Mouse (Mus musculus): ENCODE results near the gene Serpinb9.
A peak's percentile ranks its signal among the peaks of the same experiment; 100 is the strongest.
"Not testable (repeated sequence)": the region's sequence is repeated elsewhere in the genome, so short reads cannot be mapped to it uniquely, and the experiment has no call there.

The Serpinb9 gene

DNA sequence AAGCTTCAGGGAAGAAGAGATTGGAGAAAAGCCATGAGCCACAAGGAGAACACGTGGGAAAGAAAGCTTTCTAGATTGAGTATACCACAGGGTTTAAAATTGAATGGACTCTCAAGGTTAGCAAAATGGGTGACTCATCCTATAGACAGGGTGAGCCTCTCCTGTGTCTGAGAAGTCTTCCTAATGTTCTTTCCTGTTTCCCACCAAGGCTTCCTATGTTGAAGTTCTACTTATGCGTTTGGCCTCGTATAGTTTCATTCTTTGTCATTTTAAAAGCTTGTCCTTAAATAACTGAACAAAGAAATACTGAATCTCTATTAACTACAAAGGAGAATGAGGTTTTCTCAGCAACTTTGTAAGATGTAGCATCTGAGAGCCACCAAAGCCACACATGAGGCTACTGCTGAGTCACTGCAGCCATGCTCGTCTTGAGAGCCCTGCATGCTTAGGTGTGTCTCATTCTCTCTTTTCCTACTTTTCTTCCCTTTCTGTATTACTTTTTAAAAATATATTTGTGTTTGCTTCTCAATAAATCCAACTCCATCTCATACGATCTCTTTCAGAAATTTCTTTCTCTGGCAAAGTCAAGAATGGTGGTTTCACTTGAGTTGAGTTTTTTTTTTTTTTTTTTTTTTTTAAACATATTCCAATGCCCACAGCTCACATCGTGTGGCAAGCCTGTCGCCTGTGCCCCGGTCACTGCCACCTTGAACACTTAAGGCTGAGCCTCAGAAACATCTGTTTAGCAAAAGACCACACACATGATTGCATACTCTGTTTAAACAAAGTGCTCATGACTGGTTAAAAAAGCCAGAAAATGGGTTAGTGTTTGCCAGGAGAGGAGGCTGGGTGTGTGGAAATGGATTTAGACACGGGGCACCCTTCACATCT is 718 bp downstream of the Serpinb9 start:
- peak; percentile 1 for DNase-seq (ENCODE audit: inconsistent ontology term)

DNA sequence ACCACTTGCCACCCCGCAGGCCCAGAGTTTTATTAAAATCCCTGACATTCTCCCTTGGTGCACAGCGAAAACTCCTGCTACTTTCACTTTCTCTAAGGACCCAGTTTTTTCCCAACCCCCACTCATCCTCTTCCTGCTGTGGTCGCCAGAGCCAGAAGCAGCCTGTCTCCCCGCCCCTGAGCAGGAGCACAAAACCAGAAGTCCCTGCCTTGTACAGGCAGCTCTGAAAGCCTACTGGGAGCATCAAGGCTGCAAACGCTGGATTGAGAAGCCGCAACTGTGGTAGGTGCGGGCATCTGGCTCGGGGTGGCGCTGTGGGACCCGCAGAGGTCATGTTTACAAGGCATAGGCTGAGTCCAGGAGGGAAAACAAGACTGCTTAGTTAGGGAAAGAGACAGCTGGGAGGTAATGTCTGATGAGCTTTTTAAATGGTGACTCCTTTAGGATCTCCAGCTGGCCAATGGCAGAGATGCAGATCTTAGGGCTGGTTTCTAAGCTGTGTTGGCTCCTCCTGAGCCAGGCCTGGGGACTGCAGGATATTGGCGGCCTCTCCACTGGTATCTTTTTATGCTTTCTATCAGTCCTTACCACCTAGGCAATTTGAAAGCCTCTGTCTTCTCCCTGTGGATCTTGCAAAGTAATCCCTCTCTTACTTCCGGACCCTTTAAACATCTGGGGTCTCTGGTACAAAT is 1.5 kb downstream of the Serpinb9 start:
- DNase-seq (ENCODE audit: inconsistent ontology term): peak; percentile 85

DNA sequence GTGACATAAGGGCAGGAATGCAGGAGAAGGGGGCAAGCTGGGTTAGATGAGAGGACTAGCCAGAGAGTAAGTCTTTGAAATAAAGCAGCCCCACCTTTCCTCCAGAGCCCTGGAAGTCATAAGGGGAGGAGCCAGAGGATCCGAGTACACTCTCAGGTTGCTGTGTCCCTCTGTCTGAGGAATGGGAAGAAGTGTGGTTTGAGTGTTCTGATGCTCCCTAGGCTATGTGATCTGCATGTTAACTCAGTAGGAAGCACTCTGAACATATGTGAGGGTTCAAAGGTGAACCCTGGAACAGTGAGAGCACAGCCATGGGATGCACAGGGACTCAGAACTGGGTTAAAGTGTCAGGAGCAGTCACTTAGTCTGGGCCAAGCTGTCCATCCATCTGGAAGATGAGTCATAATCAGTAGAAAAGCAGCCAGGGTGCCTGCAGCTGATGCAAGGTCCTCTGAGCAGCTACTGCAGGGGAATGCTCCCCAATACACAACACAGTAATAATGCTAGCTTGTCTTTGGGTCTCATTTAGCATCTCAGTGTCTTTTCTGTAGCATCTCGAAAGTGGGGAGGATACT is 2.5 kb downstream of the Serpinb9 start:
- DNase-seq (ENCODE audit: inconsistent ontology term): peak; percentile 19

DNA sequence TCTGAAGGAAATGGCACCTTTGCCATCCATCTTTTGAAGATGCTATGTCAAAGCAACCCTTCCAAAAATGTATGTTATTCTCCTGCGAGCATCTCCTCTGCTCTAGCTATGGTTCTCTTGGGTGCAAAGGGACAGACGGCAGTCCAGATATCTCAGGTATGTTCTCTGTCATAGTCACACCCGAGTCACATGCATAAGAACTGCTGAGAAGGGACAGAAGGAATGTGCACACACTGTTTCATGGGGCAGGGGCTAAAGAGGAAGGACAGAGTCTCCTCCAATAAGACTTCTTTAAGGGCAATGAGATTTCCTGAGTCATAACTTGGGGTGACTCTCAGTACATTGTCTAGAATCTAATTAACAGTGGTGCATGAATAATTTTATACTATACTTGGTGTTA is 3.5 kb downstream of the Serpinb9 start:
- DNase-seq (ENCODE audit: inconsistent ontology term): no peak

DNA sequence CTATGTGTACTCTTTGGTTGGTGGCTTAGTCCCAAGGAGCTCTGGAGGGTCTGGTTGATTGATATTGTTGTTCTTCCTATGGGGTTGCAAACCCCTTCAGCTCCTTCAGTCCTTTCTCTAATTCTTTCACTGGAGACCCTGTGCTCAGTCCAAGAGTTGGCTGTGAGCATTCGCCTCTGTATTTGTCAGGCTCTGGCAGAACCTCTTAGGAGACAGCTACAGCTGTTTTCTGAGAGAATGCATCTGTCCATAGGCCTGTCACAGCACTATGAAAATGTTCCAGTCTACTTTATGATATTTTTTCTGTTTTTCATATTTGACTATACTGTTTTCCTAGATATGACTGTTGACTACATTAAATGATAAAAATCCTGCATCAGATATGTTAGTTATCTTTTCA is 9.3 kb downstream of the Serpinb9 start:
- no peak for DNase-seq (ENCODE audit: inconsistent ontology term)

DNA sequence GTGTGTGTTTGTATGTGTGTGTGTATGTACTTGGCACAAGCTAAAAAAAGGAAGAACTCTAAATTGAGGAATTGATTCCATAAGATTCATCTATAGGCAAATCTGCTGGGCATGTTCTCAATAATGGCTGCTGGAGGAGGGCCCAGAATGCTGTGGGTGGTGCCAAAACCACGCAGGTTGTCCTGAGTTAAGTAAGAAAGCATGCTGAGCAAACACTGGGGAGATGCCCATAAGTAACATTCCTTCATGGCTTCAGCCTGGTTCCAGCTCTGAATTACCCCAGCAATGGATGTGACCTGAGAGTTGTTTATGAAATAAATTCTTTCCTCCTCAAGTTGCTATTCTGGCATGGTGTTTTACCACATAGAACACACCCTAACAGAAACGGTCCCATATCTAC is 10.2 kb downstream of the Serpinb9 start:
- DNase-seq (ENCODE audit: inconsistent ontology term): no peak

DNA sequence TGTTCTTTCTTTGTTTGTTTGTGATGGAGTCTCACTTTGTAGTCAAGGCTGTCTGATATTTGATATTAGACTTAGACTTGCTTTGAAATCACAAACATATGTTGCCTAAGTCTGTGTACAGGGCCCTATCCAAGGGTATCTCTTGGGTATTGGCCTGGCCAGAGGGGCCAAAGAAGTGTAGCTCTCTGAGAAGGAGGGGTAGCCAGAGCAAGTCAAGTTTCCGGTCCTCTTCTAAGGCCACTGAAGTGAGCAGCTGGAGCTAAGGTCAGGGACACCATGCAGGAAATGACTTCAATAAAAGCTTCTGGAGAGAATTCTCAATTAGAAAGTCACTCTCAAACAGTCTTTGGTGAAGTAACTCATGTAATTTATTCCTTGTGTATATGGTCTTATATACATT is 19.3 kb downstream of the Serpinb9 start:
- no peak for DNase-seq (ENCODE audit: inconsistent ontology term)

DNA sequence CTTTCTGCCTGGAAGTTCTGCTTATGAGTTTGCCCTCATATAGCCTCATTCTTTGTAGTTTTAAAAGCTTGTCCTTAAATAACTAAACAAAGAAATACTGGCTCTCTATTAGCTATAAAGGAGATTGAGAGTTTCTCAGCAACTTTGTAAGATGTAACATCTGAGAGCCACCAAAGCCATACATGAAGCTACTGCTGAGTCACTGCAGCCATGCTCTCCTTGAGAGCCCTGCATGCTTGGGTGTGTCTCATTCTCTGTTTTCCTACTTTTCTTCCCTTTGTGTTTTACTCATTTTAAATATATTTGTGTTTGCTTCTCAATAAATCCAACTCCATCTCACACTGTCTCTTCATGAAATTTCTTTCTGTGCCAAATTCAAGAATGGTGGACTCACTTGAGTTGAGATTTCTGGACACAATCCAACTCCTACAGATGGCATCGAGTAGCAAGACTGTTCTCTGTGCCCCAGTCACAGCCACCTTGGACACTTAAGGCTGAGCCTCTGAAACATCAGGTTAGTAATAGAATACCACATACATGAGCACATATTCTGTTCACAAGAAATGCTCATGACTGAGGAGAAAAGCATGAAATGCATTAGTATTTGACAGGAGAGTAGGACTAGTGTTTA is 23.5 kb downstream of the Serpinb9 start:
- no peak for DNase-seq (ENCODE audit: inconsistent ontology term)

DNA sequence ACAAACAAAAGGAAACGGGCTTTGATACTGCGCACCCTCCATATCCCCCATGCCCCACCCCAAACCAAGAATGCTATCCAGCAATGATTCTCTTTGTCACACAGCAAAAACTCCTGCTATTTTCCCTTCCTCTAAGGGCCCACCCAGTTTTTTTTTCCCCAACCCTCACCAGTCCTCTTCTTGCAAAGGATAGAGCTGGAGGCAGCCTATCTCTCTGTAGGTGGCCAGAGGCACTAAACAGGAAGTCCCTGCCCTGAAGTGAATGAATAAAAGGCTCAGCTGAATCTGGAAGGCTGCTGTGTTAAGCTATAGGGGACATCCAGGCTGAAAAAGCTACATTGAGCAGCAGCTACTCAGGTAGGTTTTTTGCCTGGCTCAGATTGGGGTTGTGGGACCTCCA is 24.2 kb downstream of the Serpinb9 start, which contains the start of gene Serpinb9b:
TSS of gene Serpinb9b (plus strand) at position 173 of the 400 bp plus-strand sequence.
- DNase-seq (ENCODE audit: inconsistent ontology term): no peak

DNA sequence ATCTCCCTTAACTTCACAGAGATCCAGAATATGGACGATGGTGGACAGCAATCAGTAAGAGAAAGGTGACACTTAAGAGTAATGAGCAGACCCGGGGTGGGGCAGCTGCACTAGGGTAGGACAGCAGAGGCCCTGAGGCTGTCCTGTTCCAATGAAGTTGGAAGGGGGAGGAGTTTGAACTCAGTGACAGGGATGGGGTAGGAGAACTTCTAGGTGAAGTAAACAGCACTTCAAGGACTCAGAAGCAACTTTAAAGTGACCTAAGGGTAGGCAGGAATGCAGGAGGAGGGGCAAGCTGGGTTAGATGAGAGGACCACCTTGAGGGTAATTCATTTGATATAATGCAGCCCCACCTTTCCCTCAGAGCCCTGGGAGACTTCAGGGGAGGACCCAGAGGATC is 25.1 kb downstream of the Serpinb9 start:
- DNase-seq (ENCODE audit: inconsistent ontology term): no peak

DNA sequence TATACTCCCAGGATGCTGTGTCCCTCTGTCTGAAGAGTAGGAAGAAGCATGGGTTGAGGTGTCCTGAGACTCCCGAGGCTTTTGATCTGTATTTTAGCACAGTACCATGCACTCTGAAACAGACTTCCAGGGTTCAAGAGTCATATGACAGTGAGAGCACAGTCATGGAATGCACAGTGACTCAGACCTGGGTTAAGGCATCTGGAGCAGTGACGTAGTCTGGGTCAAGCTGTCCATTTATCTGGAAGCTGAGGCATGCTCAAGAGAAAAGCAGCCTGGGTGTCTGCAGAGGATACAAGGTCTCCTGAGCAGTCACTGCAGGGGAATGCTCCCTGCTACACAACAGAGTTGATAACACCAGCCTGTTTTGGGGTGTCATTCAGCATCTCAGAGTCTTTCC is 25.5 kb downstream of the Serpinb9 start:
- DNase-seq (ENCODE audit: inconsistent ontology term): peak; percentile 20

DNA sequence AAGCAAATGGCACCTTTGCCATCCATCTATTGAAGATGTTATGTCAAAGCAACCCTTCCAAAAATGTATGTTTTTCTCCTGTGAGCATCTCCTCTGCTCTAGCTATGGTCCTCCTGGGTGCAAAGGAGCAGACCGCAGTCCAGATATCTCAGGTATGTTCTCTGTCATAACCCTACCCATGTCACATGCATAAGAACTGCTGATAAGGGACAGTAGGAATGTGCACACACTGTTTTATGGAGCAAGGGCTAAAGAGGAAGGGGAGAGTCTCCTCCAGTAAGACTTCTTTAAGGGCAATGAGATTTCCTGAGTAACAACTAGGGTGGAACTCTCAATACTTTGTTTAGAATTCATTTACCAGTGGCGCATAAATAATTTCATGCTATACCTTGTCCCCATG is 26.4 kb downstream of the Serpinb9 start:
- DNase-seq (ENCODE audit: inconsistent ontology term): not testable (repeated sequence)

DNA sequence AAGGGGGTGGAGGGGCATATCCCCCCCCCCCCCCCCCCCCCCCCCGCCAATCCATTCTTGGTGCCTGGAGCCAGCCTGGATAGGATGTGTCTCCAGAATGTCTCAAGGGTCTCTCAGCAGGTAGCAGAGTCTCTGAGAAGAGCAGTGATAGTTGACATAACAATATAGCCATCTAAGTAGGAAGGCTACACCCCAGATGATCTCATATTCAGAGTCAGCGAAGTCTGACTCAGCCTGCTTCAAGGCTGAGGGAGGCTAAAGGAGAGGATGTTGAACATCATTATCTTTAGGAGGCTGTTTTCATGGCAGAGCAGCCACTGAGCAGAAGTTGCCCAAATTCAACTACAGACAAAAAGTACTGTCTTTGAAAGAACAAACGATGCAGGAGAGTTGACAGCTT is 27.2 kb downstream of the Serpinb9 start:
- DNase-seq (ENCODE audit: inconsistent ontology term): no peak

DNA sequence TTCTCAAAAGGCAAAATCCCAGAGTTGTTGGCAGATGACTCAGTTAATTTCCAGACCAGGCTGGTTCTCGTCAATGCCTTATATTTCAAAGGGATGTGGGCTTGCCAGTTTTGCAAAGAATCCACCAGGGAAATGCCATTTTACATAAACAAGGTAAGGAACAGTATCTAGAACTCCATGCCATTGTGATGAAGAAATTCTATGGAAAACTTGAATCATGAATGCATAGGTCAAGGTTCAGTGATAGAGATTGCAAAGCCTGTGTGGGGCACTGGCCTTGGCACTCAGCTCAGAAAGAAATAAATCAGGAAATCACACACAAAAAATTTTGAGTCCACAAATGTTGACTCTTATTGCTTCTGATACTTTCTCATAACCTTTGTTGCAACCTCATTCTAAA is 32.5 kb downstream of the Serpinb9 start:
- DNase-seq (ENCODE audit: inconsistent ontology term): no peak

DNA sequence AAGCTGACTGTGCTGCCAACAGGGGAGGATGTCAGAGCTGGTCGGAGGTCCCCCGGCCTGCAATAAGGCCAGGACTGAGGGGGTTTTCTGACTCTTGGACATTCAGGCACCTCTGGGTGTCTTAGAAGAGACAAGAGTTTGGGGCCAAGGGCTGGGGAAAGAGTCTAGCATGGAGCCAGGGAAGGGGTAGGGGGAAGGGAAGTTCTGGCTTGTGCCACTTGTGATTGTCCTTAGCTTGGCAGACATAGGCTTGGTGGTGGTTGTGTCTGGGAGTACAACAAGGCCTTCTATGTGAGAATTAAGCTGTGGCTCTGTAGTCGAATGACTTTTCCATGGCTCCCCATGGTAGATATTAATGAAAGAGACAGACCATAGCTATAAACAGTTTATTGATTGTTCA is 40.5 kb downstream of the Serpinb9 start:
- DNase-seq (ENCODE audit: inconsistent ontology term): no peak

DNA sequence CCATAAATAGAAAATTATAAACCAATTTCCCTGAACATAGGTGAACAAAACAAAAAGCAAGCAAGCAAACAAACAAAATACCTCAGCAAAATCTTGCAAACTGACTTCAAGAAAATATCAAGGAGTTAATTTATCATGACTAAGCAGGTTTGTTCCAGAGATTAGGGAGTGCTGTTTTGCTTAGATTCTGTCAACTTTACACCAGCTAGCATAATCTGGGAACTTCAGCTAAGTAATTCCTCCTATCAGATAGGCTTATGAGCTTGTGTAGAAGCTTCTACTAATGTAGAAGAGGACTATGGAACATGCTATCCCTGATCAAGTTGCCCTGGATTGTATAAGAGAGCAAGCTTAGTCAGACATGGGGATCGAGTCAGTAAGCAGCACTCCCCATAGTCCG is 44.2 kb downstream of the Serpinb9 start:
- no peak for DNase-seq (ENCODE audit: inconsistent ontology term)

DNA sequence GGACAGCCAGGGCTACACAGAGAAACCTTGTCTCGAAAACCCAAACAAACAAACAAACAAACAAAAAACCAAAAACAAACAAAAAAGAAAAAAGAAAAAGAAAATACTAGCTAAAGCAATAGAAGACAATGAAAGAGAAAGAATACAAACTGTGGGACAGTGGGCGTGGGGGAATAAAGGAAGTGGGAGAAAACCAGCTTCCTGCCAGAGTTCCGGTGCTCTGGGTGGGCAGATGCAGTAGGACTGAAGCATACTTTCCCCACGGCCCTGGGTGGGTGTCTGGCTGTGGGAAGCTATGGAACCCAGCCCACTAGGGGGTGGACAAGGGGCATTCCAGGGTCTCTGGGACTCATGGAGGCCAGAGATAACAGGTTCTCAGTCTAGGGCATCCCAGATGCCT is 45.1 kb downstream of the Serpinb9 start:
- no peak for DNase-seq (ENCODE audit: inconsistent ontology term)

DNA sequence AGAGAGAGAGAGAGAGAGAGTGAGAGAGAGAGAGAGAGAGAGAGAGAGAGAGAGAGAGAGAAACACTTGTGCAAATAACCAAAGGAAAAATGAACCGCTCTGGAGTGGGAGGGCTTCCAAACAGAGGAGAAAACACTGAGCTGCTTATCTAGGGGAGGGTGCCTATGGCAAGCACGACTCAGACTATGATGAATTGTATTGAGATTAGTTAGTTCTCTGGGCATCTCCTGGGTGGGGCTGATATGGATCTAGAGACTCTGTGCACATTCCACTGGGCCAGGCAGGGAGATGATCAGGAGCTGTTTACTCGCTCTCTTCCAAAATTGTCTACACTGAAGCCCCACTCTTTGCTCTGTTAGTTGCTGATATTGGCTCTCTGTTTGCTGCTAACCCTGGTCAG is 48.6 kb downstream of the Serpinb9 start:
- peak; percentile 41 for DNase-seq (ENCODE audit: inconsistent ontology term)

DNA sequence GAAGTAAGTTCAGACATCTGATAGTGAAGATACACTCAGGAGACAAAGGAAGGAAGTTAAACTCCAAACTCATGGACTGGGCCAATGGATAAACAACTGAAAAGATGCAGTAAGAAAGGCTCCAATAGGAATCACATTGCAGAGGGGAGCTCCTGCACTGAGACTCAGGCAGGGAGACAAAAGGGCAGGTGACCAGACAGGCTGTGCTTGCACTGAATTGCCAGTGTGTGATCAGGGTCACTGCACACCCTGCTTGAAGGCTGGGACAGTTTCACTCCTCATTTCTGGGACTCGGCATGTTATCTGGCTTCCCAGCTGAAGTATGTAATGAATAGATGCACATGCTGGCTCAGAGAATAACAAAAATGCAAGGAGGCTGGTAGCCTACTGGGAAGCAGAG is 60.0 kb downstream of the Serpinb9 start:
- DNase-seq (ENCODE audit: inconsistent ontology term): no peak
